Mouse (Mus musculus) ES-E14 (cell line): ENCODE results near the gene Vps36.

Experiments
- CHD2 ChIP-seq: IDR thresholded peaks from 2 replicates; pipeline ENCODE4 v1.6.1; 2014; ENCODE audit warnings: mild to moderate bottlenecking, low read depth, low read length, inconsistent platforms
- HCFC1 ChIP-seq: IDR thresholded peaks from 2 replicates; pipeline ENCODE4 v1.6.1; 2012; ENCODE audit warnings: low read length, inconsistent platforms, borderline replicate concordance; ENCODE audit not compliant: insufficient read depth
- MAFK ChIP-seq: IDR thresholded peaks from 2 replicates; pipeline ENCODE4 v1.6.1; 2014; ENCODE audit warnings: mild to moderate bottlenecking, low read depth, low read length, inconsistent platforms; ENCODE audit not compliant: insufficient read depth
- ZC3H11A ChIP-seq: IDR thresholded peaks from 2 replicates; pipeline ENCODE4 v1.6.1; 2012; ENCODE audit warnings: low read depth, mild to moderate bottlenecking, inconsistent platforms, low read length, borderline replicate concordance

DNA sequence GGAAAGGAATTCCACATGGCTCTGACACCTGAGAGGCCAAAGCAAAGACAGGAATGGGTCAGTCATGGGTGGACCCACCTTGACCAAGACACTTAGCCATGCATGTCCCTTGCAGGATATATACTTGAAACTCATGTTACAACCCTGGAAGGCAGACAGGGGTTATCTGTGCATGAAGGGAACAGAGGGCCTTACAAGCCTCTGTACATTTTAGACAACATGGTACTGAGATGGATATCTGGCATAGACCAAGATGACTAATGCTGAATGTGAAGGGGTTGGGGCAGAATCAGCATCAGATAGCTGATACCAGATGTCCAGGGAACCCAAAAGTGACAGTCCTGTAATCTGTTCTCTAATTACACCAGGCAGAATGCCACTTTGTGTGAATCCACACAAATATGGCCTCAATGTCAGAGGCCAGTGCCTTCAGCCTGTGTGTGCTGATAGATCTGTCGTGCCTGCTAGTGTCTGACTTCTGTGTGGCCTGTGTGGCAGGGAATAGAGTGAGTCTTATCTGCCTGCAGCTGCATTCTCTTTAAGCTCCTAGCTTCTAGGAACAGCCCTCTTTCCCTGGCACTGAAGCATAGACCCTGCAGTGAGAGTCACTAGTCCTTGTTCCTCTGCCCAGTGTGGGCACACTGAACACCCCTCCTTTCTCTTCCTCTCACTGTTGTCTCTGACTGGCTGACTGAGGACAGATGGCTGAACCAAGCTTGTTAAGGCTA is 48.7 kb upstream of the Vps36 start:
- TF ChIP-seq MAFK, result no peak
- no peak for TF ChIP-seq CHD2
- TF ChIP-seq ZC3H11A, result no peak
- no peak for TF ChIP-seq HCFC1
